Mouse (Mus musculus): ENCODE measurements at regions not wholly inside any gene's neighbourhood (a gene's known extent, or its start where the extent isn't known, plus 50 kb on each side); places are given as distances from the start of the nearest gene placed in this dataset.

GRCm38 (mm10) chr10:117952116-117953025, 106.5 kb upstream of the Rap1b start:
- TF ChIP-seq GATA1 (IDR thresholded peaks at IDR 0.05; ENCODE audit: low read length) (no peak), TAL1 (IDR thresholded peaks at IDR 0.05; ENCODE audit: low read length) (no peak)

Measured in erythroblast, embryonic 14.5 days (primary cell).